Mouse (Mus musculus) CD4-positive helper T cell, adult 2 months (primary cell): ENCODE results near the gene Wars.

Experiments
- DNase-seq: peaks from one replicate; pipeline ENCODE4 v3.0.0-alpha.2; 2012; ENCODE audit warnings: low read depth, missing footprints, low spot score

Gene Wars

DNA sequence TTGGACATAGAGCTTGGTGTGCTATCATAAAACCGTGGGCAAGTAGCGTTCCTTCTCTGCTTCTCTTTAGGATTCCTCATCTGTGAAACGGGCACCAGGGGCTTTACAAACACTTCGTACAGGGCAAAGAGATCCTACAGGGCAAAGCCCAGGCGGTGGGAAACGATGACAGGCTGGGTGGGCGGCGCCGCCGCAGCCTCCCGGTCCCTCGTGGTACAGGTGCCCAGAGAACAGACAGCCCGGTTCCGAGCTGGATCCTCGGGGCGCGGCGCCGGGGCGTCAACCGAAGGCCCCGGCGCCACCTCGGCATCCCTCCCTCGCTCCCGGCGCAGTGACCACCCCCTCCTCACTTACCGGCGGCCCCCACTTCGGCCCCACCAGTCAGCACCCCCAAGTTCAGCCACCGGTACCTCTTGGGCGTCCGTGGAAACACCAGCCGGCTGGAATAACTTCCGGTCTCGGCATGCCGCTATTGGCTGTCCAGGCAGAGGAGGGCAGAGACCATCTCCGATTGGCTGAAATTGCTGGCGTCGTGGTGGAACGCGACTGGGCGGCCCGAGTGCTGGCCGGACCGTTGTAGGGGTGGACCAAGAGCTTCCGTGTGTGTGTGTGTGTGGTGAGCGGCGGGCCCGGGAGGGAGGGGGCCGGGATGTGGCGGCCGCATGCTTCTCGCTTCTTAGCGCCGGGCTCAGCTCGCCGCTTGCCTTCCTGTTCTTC, at the start of gene Wars:
TSS of gene Wars (minus strand) at position 460 of the 717 bp plus-strand sequence.
- peak; percentile 93 for DNase-seq

DNA sequence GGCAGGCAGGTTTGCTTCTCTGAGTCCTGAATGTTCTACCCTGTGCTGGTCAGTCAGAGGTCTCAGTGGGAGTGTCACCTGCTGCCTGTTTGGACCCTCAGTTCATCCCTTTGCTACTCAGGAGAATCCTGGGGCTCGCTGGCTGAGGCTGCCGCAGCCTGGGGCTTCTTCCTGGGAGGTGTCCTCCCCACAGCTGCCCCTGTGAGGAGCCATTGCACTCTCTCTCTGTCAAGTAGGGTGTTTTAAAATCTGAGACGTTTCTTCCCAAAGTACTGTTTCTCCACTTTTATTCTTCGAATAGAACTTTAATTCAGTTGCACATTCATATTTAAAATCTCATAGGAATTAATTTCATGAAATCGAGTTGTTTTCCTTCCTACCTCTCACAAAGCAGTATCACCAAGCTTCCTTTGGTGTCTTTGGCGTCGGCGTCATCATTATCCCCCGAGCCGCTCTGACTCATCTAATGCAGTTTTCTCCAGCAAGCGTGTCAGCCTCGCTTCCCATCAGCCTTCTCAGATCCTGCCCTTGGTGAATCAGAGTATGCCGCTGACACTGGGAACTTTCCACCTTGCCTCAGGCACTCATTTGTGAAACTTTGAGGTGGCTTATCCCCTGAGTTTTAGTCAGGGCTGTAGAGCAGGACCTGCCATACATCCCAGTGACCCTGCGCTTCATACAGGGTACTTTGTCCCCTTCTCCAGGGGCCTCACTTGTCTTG, 48.4 kb upstream of the Wars start:
- DNase-seq, result no peak

- DNase-seq, result no peak
Measured at GRCm38 (mm10) chr12:108941282-108941681, 47.3 kb upstream of the Wars start.

GRCm38 (mm10) chr12:108940255-108940654, 46.3 kb upstream of the Wars start:
- no peak for DNase-seq

DNA sequence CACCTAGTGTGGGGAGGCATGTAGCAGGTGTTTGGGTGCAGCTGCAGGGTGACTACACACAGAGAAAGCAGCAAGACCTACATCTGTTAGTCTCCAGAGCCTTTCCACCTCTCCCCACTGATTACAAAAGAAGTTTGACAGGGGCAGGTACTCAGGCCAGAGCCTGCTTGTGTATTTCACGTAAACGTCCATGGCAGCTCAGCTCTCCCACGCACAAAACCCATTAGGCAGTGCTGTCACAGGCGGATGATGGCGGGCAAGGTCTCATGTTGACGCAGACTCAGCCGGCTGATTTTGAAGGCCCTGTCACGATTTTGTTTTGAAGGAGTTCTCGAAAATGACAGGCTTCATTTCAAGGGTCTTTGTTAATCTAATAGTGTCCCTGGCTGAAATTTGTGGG, 45.3 kb upstream of the Wars start:
- DNase-seq, result no peak

DNA sequence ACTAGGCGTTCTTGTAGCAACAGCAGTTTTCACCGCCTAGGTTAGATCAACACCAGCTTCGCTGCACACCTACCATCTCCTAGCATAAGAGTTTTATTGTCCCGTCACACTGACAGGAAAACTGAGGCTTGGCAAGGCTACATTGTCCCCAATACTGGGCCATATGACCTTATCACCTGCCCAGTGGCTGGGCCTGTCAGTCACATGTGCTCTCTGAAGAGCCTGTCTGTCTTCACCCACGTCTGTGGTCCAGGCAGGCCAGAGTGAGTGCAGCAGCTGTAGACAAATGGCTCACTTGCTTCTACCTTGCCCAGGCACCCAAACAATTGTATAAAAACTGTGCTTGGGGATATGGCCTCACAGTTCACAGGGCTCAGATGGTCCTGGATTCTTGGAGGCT, 44.9 kb upstream of the Wars start:
- DNase-seq, result no peak

DNA sequence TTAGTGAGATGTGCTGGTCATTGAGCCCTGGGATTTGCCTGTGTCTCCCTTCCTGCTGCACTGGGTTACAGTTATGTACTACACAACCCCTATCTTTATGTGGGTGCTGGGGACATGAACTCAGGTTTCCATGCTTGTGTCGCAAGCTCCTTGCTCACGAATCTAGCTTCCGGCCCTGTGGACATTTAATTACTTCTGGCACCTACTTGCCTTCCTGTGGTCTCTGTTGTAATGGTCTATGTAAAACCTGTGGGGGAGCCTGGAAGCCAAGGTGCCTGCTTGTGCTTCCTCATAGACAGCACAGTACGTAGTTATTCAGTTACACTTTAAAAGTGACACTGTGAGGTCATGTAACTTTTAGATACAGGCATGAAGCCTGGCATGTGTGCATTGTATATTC, 43.5 kb upstream of the Wars start:
- no peak for DNase-seq

- DNase-seq, result no peak
Measured at GRCm38 (mm10) chr12:108936834-108937233, 42.9 kb upstream of the Wars start.

DNA sequence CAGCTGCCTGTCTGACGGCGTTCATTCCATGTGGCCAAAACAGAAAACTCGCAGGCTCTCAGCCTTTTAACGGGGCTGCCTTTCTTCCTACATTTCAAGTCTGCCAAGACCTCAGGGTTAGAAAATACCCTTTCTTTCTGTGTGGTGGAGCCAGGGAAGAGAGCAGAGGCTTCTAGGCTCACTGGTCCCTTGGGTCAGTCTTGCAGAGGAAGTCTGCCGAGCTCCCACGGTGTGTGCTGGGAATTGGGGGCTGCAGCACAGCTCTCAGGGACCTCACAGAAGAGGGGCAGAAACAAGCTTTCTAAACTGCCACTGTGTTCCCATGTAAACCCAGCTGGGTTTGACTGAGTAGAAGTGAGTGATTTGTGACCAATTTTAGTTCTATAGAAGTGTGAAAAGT, 40.3 kb upstream of the Wars start:
- no peak for DNase-seq

DNA sequence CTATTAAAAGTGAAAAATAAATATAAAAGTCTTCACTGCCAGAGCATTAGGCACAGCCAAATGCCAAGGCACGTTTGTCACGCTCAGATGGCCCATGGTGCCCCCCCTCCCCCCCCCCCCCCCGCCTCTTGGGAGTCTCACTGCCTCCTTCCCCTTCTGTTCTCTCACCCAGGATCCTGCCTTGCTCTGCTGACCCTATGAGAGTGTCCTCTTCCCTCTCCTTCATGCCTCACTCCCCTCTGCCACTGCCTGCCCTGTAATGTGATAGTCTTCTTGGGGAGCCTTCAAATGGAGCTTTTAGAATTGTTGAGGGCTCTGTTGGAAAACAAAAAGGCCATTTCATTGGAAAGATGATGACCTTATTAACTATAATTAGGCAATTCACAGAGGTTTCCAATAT, 38.1 kb upstream of the Wars start:
- no peak for DNase-seq

DNA sequence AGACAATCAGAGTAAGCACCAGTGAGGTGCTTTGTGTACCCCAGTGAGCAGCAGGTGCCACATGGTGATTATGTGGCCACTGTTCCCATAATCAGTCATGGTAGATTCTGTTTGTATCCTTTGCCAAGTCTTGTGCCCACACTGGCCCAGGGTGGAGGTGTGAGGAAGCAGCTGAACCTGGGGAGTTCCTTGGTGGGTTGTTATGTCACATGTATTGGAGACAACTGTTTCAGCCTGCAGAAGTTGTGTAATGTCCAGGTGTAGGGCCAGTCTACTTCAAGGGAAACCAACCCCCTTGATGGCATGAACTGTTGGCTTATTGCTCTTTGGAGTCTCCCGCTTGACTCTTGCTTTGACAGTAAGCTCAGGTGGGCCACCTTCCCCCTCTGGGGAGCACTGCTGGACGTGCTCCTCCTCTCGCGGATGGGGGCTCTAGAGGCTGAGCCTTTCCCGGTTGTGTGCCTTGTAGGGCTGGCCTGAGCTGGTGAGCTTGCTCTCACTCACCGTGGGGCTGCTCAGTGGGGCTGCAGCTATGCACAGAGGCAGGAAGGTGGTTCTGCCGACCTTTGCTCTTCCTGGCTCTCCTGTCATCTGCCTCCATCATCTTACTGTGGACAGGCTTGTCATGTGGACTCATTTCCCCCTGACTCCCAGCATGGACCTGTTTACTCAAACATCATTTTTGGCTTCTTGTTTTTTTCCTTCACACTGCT, 37.5 kb upstream of the Wars start:
- no peak for DNase-seq

- DNase-seq, result no peak
Measured at GRCm38 (mm10) chr12:108929475-108929874, 35.5 kb upstream of the Wars start.

GRCm38 (mm10) chr12:108928249-108928648, 34.3 kb upstream of the Wars start:
- no peak for DNase-seq

- no peak for DNase-seq
Measured at GRCm38 (mm10) chr12:108926606-108927111, 32.7 kb upstream of the Wars start.

GRCm38 (mm10) chr12:108918753-108919152, 24.8 kb upstream of the Wars start:
- no peak for DNase-seq

- no peak for DNase-seq
Measured at GRCm38 (mm10) chr12:108917509-108917908, 23.5 kb upstream of the Wars start.

DNA sequence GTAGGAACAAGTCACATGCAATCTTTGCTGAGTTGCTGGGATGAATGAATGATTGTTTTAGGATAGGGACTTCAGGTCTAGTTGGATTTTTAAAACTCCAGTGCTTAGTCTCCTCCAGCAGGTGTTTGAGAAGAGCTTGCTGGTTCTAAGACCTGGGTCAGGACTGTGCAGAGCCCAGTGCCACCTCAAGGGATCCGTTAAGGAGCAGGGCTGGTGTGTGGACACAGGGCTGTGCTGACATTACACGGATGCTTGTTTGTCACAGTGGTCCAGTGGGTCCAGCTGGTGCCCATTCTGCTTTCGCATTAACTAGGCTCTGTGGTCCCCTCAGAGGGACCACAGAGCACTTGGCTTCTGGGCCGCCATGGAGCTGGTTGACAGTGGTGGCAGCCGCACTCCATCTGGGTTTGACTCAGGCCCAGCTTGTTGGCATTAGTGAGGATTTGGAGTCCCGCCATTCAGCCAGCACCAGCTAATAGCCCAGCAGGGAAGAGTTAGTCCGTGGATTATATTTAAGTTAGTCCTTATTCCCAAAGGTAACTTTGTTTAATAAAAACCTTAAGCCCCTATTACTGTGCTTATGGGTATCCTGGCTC, 22.6 kb upstream of the Wars start:
- DNase-seq, result no peak

DNA sequence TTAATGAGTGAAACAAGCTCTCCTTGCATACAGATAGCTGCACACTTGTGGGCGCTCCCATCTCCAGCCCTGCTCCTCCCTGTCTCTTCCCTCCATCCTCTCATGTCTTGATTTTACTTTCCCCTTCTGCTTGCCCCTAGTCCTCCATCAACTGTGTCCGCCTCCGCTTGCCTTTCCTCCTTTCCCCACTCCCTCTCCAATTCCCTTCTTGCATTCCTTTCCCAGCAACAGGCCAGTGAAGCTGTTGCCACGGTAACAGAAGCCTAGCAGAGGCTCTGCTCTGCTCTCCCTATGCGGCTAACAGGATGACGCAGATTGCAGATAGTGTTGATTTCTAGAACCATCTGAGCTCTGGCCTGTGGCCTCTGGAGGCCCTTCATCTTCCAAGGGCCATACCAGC, 21.9 kb upstream of the Wars start:
- DNase-seq, result no peak

GRCm38 (mm10) chr12:108914709-108915340, 20.9 kb upstream of the Wars start:
- no peak for DNase-seq

- DNase-seq, result no peak
Measured at GRCm38 (mm10) chr12:108914198-108914597, 20.2 kb upstream of the Wars start.

DNA sequence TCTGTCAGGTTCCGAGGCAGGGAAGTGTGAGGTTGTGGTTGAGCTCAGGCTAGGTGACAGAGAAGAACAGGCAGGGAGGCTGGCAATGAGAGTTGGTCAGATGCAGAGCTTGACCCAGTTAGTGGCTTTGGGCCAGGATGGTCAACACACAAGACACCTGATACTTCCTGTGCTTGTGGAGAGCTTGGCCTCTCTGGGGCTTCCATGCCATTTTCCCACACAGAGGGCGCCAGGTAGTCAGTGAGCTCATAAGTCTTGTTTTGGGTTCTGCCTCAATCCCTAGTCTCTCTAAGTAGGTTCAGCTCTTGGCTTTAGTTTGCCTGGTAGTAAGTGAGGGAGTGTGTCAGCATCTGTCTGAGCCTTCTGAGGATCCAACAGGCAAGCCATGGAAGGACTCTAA, 18.5 kb upstream of the Wars start:
- no peak for DNase-seq
